Mouse (Mus musculus): ENCODE data around the gene Fam206a.

Fam206a gene

DNA sequence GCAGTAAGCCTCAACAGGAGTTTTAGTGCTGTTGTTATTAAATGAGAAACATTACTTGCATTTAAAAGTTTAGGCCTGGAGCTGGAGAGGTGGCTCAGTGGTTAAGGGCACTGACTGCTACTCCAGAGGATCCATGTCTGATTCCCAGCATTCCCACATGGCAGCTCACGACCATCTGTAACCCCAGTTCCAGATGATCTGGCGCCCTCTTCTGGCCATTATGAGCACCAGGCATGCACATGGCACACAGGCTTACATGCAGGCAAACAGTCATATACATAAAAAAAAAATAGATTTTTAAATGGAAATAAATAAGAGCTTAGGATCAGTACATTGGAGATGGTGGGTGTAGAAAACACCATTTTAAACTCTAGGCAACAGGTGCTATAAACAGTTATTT, 41.8 kb downstream of the Fam206a start:
- no peak for DNase-seq (ENCODE audit: low read depth, low spot score)

DNA sequence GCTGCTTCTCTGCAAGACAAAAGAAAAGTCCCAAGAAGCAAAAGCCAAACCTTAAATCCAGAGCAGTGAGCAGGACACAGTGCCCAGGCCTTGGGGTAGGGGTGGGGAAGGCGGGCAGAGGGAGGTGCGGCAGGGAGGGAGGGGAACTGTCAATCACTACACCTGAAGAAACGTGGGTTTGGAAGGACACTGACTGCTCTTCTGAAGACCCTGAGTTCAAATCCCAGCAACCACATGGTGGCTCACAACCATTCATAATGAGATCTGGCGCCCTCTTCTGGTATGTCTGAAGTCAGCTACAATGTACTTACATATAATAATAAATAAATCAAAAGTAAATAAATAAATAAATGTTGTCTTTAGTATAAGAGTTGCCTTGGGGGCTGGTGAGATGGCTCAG, 42.8 kb downstream of the Fam206a start:
- no peak for DNase-seq (ENCODE audit: low read depth, low spot score)

DNA sequence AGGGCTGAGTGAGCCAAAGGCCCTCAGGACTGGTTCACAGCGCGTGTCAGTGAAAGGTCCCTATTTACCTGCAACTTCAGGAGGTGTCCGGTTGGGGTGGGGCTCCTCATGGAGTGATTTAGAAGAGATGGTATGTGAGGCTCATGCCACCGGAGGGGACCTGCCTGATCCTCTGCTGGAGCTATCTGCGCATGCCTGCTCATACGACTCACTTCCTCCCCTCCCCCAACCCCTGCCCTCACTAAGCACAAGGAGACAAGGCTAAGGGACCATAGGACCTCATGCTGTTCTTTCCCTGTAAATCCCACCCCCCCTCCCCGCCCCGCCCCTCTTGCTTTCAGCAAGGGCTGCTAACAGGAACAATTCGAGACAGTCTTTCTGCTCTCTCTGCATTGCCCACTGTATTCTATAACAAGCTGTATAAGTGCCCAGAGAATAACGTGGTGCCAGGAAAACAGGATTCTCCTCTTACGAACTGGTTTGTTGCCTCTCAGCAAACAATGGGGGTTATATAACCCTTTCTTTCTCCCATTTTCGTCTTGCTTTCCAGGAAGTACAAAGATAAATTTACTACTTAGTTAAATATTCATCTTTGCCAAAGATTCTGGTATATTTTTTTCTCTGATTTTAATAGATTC, 43.9 kb downstream of the Fam206a start:
- DNase-seq (ENCODE audit: low read depth, low spot score): no peak

DNA sequence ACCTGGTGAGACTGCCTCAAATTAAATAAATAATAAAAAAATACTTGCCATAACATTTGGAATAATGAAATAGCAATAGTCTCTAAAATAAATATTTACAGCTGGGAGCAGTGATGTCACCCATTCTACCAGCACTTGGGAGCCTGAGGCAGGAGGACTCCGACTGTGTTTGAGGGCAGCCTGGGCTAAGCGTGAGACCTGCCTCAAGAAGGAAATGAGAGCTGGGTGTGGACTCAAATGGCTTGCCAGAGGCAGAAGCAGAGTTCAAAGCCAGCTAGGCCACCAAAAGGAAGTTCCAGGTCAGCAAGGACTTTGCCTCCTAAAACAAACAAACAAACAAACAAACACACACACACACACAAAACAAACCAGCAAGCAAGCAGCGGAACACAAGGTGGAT, 45.3 kb downstream of the Fam206a start:
- no peak for DNase-seq (ENCODE audit: low read depth, low spot score)

DNA sequence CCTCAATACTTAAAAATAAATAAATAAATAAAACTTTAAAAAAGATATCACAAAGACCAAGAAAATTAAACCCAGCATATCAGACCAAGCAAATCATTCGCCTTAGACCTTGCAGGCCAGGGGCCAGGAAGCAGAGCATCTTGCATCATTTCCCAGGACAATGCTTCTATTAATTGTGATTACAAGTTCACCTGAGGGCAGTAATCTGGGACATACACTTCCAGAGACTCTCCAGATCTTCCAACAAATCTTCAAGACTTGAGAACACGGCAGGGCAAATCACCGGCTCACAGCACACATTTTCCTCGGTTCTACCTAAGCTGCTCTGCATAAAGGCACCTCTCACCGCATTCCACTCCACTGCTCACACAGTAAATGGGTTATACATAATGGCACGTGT, 45.9 kb downstream of the Fam206a start:
- DNase-seq (ENCODE audit: low read depth, low spot score): no peak

DNA sequence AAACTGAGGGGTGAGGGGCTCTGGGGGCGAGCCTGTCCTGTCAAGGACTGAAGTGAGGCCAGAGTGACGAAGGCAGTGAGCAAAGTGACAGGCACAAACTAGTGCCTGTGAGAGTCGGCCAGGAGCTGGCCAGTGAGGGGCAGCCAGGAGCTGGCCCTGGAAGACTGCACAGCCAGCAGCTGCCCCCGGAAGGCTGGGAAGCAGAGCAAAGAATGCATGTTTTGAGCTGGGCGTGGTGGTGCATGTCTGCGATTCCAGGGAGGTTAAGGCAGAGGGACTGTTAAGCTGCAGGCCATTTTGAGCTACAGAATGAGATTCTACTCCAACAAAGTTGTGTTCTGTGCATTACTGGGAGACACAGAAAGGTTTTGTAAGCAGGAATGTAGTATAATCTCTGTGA, 48.6 kb downstream of the Fam206a start:
- no peak for DNase-seq (ENCODE audit: low read depth, low spot score)

DNA sequence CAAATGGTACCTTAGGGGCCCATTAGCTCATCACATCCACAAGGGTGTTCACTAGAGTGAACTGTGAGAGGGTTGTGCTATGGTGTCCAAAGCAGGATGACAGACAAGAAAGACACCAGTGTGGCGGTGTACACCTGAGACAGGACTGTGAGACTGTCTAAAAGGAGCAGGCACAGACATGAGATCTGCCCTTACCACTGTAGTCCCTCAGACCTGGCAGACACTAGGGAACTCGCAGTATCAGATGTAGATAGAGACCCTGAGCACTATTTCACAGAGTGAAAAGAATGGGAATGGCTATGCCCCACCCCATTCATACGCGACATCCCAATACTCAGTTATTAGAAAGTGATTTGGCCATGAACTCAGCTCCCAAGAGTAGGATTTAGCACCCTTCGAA, 53.8 kb downstream of the Fam206a start:
- no peak for DNase-seq (ENCODE audit: low read depth, low spot score)

DNA sequence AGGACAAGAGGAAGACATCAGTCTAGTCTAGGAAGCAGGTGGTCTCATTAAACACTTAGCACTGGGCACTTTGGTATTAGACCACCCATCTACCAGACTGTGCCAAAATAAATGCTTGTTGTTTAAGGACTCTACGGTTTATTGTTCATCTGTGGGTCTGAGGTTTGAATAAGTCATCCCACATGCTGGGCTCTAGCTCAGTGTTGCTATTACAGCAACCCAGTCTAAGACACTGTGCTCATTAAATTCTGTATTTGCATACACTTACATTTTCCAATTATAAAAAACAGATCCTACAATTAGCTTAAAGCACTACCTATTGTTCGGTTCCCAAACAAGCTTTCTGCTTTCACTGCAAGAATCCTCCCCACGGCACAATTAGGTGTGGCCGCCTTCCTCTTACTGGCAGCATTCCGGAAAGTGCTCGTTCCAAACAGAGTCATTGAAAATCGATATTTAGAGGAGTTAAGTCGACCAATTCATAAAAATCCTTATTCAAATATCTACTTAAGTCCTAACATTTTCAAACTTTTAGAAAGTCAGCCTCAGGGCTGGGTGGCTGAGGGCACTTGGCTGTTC, 54.3 kb downstream of the Fam206a start:
- DNase-seq (ENCODE audit: low read depth, low spot score): no peak

DNA sequence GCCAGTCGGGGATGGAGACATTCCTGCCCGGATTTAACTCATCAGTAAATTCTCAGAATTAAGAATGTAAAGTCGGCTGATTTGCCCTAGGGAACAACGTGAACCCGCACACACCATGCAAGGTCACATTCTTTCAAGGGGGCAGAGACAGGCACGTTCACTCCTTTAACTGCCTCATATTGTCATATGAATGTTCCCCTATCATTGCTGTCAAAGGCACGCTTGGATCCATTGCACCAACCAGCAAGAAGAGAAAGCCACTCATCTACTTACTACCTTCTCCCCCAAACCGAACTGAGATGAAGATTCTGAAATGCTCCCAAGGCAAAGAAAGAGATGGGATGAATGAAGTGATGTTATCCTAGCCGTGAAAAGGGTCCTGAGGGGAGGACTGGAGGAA, 56.6 kb downstream of the Fam206a start:
- DNase-seq (ENCODE audit: low read depth, low spot score): no peak

All from retina, postnatal 7 days (tissue).